Mouse (Mus musculus) G1E-ER4 (cell line): Measurements from ENCODE around the gene Spn. TPM values are rescaled to one million over a fixed set of nuclear protein-coding genes. Genes with fewer than 3 reads are reported as not detected.

ENCODE experiments used
- GATA1 ChIP-seq: IDR thresholded peaks from one replicate; pipeline ENCODE4 v1.8.0; 2012; ENCODE audit warnings: low read length, inconsistent platforms
- polyA plus RNA-seq: library from polyadenylated mRNA; stranded (reverse); fragments of >175 nt; gene quantifications from 2 replicates; pipeline ENCODE4 v1.2.3, GENCODE M21; 2012

The Spn gene
- polyA plus RNA-seq, 1 experiment, result 104 TPM

DNA sequence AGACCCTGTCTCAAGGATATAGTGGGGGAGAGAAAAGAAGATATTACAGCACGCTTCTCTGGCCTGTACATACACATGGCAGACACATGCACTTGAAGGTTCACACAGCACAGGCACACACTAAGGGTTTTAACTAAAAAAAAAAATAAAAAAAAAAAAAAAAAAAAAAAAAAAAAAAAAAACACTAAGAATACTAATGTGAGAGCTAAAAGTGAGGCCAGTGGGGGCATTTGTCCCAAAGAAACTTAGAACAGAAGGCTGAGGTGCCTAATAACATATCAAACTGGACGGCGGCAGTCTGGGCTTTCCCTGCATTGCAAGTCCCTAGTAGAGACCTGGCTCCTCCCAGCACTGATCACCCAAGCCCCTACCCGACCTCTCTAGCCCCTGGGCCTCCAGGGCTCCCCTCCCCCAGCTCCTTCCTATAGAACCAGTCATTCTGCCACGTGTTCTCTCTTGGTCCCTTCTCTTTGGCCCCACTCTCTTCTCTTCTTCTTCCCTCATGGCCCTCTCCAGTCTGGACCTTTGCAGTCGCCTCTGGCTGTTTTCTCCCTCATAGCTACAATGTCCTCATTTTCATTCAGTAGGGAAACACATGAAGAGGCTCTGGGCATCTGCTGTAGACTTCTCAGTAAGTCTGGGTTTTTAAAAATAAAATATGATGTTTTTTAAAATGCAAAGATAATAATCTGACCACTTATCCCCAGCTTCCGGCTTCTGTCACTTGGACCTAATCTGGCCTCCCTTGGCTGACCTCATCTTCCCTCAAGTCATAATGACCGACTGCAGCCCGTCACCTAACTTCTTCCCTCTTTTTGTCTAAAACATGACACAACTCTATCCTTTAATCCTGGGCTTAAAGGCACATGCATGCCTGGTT lies 8.0 kb upstream of the Spn start:
- no peak for TF ChIP-seq GATA1

DNA sequence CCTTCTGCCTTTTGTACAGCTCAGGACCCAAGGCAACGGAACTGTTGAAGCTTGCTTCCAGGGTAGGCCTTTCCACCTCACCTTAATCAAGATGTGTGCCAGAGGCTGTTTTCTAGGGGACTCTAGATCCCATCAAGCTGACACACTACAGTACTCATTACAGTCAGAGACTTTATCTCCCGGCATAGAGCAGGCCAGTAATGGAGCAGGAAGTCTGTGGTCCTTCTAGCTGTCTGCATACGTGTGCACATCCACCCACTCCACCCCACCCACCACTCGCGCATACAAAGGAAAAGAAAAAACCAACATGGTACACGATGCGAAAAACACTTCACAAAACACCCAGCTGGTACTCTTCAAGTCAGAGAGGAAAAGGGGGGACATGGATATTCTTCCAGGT lies 6.8 kb upstream of the Spn start:
- no peak for TF ChIP-seq GATA1

DNA sequence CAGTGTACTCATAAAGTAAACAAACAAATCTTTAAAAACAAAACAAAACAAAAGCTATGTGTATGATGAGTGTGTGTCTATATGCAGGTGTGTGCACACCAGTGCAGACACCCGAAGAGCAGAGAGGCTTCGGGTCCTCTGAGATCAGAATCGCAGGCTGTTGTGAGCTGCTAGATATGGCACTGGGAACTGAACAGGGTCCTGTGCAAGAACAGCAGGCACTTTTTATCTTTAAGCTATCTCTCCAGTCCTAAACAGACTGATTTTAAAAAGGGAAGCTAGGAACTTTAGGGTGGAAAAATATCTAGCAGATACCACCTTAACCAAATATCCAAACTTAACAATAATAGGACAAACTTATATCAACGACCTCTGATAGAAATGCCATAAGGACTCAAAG lies 5.0 kb upstream of the Spn start:
- TF ChIP-seq GATA1, result no peak

DNA sequence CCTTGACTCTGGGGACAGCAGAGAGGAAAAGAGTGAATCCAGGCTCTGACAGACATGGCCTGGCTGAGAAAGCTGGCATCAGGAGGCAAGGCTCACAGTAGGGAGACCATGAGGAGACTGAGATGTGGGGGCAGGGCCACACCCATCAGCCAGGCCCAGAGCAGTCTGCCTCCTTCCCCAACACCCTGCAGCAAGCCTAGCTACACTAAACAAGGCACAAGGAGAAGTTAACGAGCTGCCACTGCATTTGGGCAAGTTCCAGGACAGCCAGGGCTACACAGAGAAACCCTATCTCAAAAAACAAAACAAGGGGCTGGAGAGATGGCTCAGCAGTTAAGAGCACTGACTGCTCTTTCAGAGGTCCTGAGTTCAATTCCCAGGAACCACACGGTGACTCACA lies 4.6 kb upstream of the Spn start:
- no peak for TF ChIP-seq GATA1

DNA sequence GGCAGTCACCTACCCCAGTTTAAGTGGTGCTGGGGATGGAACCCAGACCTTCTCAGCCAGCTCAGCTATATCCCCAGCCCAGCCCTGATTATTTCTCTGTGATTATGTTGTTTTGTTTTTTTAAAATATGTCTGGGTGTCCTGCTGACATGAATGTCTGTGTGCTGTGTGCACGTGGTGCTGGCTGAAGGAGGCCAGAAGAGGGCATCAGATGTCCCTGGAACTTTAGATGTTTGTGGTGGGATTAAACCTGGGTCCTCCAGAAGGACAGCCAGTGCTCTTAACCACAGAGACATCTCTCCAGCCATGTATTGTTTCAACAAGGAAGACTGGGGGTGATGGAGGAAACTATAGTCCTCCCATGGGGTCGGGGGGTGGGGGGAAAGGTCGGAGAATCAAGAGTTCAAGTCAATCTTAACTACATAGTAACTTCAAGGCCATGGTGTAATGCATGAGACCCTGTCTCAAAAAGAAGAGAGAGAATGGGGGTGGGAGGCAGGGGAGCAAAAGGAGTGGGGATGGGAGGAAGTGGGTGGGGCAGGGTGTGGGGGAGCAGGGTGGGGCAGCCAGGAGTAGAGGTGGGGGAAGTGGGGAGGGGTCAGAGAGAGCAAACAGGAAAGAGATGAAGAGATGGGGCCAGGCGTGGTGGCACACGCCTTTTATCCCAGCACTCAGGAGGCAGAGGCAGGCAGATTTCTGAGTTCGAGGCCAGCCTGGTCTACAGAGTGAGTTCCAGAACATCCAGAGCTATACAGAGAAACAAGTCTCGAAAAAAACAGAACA lies 3.2 kb upstream of the Spn start:
- no peak for TF ChIP-seq GATA1

DNA sequence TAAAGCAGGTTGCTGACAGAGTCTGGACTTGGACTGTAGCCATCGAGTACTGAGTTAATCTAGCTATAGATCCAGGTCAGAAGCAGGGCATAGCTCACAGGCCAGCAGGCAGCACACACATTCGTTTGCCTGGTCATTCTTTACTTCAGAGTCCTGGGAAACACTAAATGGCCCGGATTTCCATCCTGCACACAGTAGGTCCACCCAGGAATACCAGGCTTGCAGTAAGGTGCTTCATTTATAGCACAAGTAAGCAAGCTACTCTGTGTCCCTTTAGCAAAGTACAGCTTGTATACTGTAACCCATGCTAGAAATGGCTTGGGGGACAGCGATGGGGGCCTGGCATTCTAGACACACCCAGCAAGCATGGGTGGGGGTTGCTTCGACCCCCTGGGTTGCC lies 1.9 kb upstream of the Spn start:
- TF ChIP-seq GATA1, result no peak

DNA sequence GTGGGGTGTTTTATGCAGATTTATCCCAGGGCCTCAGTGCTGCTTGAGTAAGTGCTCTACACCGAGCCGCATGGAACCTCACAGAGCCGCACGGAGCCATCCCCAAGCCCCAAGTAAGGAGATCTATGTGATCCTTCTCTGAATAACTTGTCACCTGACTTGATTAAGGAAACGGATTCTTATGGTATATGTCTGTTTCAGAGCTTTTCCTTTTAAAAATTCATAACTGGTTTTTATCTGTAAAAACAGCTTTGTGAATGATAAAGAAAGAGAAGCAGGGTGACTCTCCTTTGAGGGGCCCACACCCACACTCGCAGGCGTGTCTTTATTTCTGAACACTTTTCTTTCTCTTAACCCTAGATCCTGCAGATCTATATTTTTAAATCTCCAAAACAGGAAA lies 1.5 kb upstream of the Spn start:
- peak; percentile 60 for TF ChIP-seq GATA1

DNA sequence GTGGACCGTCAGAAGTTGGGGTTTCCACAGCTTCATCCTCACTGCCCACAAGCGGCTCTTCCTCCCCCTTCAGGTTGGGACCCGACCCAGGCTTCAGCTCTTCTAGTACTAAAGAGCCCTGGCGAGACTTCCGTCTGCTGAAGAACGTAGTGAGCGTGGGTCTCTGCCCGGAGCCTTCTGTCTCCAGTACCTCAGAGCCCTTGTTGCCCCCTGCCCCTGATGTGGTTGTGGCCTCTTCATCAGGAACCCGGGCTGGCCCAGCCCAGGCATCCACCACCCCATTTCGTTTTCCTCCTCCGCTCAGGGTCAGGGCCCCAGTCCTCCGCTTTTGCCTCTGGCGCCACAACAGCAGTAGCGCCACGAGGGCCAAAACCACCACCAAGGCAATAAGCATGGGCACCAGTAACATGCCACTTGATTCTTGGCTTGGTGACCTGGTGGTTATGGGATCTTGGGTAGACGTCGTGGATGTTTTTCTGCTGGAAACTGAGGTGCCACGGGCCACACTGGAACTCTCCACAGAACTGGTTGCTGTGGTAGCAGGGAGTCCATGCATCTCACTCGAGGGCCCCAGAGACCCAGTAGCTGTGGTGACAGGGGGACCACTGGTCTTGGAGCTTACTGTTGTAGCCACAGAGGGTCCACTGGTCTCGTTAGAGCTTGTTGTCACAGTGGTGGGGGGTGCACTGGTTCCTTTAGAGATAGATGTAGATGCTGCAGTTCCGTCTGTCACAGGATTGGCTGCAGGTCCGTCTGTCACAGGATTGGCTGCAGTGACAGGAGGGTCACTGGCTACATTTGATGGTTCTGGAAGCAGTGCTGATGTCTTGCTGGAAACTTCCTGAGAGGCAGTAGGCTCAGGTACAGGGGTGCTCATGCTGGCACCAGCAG lies 1.2 kb downstream of the Spn start:
- no peak for TF ChIP-seq GATA1

DNA sequence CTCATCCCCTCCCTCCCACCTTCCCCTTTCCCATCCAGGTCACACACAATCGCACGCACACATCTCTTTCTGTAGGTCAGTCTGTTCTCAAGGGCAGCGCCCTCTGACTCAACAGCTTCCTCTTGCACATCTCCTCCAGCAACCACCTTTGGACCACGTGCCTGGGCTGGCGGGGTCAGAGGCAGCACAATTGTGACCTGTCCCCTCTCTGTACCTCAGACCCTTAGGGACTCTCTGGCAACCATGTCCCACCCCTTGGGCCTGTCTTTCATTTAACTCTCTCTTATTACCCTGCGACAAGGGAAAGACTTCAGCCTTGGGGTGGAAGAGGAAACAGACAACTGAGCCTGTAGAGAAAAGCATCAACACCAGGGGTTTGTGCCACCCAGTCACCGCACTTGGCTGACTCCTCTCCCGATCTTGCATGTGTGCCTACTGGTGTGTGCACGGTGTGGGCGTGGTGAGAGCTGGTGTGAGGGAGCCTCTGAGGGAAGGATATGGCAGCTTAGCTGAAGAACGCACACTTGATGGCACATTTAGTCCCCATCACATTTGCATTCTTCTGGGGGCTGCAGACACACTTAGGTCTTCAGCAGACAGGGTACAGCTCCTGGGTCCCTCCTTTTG lies 2.7 kb downstream of the Spn start:
- TF ChIP-seq GATA1, result no peak

- TF ChIP-seq GATA1, result no peak
Observed at GRCm38 (mm10) chr7:127133125-127133524, 4.5 kb downstream of the Spn start.

GRCm38 (mm10) chr7:127129638-127130037 lies 8.0 kb downstream of the Spn start:
- no peak for TF ChIP-seq GATA1

DNA sequence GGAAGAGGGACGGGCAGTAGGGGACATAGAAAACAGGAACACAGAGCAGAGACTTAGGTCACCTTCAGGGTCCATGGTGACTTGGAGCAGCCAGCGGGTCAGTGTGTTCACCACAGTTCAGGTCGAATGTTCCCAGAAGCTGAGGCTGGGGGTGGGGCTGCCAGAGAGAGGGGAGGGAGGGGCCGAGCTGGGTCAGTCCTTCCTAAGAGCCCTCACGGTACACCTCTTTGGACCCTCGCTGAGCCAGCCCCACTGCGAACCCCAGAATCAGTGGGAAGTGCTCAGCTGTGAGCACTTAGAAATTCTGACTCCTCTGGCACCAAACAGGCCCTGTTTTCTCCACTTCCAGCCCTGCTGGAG lies 15.7 kb downstream of the Spn start, which contains the start of gene Qprt:
TSS of gene Qprt (minus strand) at position 316 of the 360 bp plus-strand sequence.
- TF ChIP-seq GATA1, result no peak

DNA sequence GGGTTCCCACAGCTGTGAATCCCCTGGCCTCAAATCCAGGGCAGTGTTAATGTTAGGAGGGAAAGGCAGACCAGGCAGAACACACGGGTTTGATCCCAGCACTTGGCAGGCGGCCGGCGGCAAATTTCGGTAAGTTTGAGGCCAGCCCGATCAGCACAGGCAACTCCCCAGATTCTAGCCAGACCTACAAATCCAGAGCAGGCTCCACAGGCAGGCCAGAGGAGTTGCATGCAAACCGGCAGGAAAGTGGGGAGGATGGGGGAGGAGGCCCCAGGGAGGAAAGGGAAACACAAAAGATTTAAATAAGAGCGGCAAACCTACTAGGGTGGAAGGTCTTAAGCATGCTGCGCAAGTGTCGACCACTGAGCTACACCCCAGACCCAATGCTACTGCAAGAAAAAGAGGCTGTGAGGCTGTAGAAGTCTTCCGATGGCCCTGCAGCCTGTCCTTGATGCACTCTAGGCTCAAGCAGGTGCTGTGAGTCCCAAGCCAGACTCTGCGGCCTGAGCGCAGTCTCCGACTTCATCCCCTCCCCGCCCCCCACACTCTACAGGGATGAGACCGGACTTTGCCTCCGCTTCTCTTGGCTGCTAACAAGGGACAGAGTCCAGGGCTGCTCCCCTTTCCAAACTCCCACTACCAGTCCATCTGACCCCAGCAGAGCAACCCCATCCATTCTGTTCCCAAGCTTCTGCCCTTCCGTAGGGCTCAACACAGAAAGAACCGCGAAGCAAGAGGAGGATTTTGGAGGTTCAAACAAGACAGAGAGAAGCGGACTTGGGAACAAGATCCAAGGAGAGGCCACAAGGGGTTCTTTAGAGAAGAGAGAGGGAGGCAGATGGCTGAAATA lies 16.3 kb downstream of the Spn start:
- TF ChIP-seq GATA1, result no peak
